Mouse (Mus musculus) liver, postnatal 0 days (tissue): ENCODE data around the gene Ddx54.

ENCODE experiments used
- CTCF ChIP-seq: sonication (generic); IDR thresholded peaks from 2 replicates; pipeline ENCODE4 v1.5.1; 2016; ENCODE audit warnings: antibody characterized with exemption, low read depth
- EP300 ChIP-seq: IDR thresholded peaks from 2 replicates; pipeline ENCODE4 v1.6.1; 2016; ENCODE audit warnings: antibody characterized with exemption, low read depth, mild to moderate bottlenecking

GRCm38 (mm10) chr5:120643365-120644085 is 31.0 kb downstream of the Ddx54 start:
- TF ChIP-seq CTCF (no peak), EP300 (no peak)
